Mouse (Mus musculus): ENCODE measurements around the gene Phf6. TPM values are rescaled to one million over a fixed set of nuclear protein-coding genes. Genes with fewer than 3 reads are reported as not detected.
A peak's percentile ranks its signal among the peaks of the same experiment; 100 is the strongest.

The Phf6 gene
- polyA plus RNA-seq, 1 experiment from 2014 or later, result 98.6 TPM

DNA sequence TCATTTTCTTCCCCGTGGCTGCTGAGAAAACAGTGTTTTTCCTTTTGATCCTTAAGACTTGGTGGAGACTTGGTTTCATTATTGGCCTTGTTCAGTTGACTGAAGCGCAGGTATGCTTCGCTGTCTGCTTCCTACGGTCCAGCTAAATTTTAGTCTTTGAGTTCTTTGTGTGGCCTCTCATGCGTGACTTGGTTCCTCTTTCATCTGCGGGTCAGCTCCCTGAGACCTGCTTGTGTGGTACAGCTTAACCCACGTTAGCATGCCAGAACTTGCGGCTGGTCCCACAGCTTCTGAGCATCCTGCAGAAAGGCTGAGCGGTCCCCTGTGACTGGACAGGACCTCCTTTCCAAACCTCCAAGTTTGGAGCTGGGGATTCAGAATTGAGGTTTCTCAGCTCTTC, 14.7 kb downstream of the Phf6 start:
- Histone ChIP-seq H3K36me3 (ENCODE audit: control insufficient read depth, insufficient read depth, low read length) (peaks cover 3% of the 10 kb centered on the region; the same call in 1 of the 2 replicates), H3K4me2 (ENCODE audit: low read length) (no peak overlapping the region), H3K9ac (ENCODE audit: low read length) (no peak overlapping the region), H3K27me3 (replicated peaks; ENCODE audit: control insufficient read depth, insufficient read depth, low read length) (no peaks in the 10 kb centered on the region), H3K4me1 (ENCODE audit: control insufficient read depth, insufficient read depth, low read length) (no peaks in the 10 kb centered on the region), H3K4me3 (ENCODE audit: low read depth, low read length) (no peak overlapping the region), H3K27ac (ENCODE audit: low read depth, low read length) (no peak overlapping the region), H3K9me3 (replicated peaks; ENCODE audit: control insufficient read depth, low read length) (no peaks in the 10 kb centered on the region)
- ATAC-seq (no peak), DNase-seq (ENCODE audit: low spot score) (no peak)
- 68% methylated on average over 9 of the region's 9 CpGs for WGBS

- Histone ChIP-seq H3K27ac (ENCODE audit: low read depth, low read length) (no peak overlapping the region), H3K36me3 (ENCODE audit: control insufficient read depth, insufficient read depth, low read length) (peaks cover 3% of the 10 kb centered on the region; the same call in 1 of the 2 replicates), H3K27me3 (replicated peaks; ENCODE audit: control insufficient read depth, insufficient read depth, low read length) (no peaks in the 10 kb centered on the region), H3K4me1 (ENCODE audit: control insufficient read depth, insufficient read depth, low read length) (no peaks in the 10 kb centered on the region), H3K4me3 (ENCODE audit: low read depth, low read length) (no peak overlapping the region), H3K9me3 (replicated peaks; ENCODE audit: control insufficient read depth, low read length) (no peaks in the 10 kb centered on the region), H3K4me2 (ENCODE audit: low read length) (no peak overlapping the region), H3K9ac (ENCODE audit: low read length) (no peak overlapping the region)
- 33% methylated on average over 1 of the region's 1 CpGs for WGBS
- ATAC-seq (no peak), DNase-seq (ENCODE audit: low spot score) (peak; percentile 31)
Observed at GRCm38 (mm10) chrX:52928883-52929282, 16.8 kb downstream of the Phf6 start.

DNA sequence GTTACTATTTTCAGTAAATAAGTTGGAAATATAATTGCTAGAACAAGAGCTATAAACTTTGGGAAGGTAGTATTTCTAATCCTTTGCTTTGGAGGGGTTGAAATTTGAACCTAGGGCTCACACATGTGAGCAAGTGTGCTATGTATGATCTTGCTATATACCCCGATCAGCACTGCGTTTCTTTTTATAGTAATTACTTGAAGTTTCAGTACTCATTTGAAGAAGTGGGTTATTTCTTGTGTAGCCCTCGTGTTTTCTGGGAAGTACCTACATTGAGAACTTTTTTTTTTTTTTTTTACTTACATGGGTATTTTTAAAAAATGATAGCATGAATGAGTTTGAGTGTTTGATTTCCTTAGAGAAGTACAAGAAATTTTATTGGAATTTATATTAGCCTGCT, 17.7 kb downstream of the Phf6 start:
- no peaks in the 10 kb centered on the region for H3K9me3 ChIP-seq (replicated peaks; ENCODE audit: control insufficient read depth, low read length)
- H3K9ac ChIP-seq (ENCODE audit: low read length), result no peak overlapping the region
- H3K4me1 ChIP-seq (ENCODE audit: control insufficient read depth, insufficient read depth, low read length), result no peaks in the 10 kb centered on the region
- DNase-seq (ENCODE audit: low spot score), result no peak
- H3K36me3 ChIP-seq (ENCODE audit: control insufficient read depth, insufficient read depth, low read length), result peaks cover 3% of the 10 kb centered on the region; the same call in 1 of the 2 replicates
- WGBS, result 88% methylated on average over 3 of the region's 3 CpGs
- ATAC-seq, result no peak
- H3K4me3 ChIP-seq (ENCODE audit: low read depth, low read length), result no peak overlapping the region
- H3K27me3 ChIP-seq (replicated peaks; ENCODE audit: control insufficient read depth, insufficient read depth, low read length), result no peaks in the 10 kb centered on the region
- no peak overlapping the region for H3K4me2 ChIP-seq (ENCODE audit: low read length)
- no peak overlapping the region for H3K27ac ChIP-seq (ENCODE audit: low read depth, low read length)

- Histone ChIP-seq H3K9me3 (replicated peaks; ENCODE audit: control insufficient read depth, low read length) (no peaks in the 10 kb centered on the region), H3K9ac (ENCODE audit: low read length) (no peak overlapping the region), H3K27ac (ENCODE audit: low read depth, low read length) (no peak overlapping the region), H3K36me3 (ENCODE audit: control insufficient read depth, insufficient read depth, low read length) (peaks cover 3% of the 10 kb centered on the region; the same call in 1 of the 2 replicates), H3K4me3 (ENCODE audit: low read depth, low read length) (no peak overlapping the region), H3K4me2 (ENCODE audit: low read length) (no peak overlapping the region), H3K27me3 (replicated peaks; ENCODE audit: control insufficient read depth, insufficient read depth, low read length) (no peaks in the 10 kb centered on the region), H3K4me1 (ENCODE audit: control insufficient read depth, insufficient read depth, low read length) (no peaks in the 10 kb centered on the region)
- DNase-seq (ENCODE audit: low spot score) (no peak), ATAC-seq (no peak)
- WGBS, result 81% methylated on average over 5 of the region's 5 CpGs
Observed at GRCm38 (mm10) chrX:52930191-52930590, 18.1 kb downstream of the Phf6 start.

DNA sequence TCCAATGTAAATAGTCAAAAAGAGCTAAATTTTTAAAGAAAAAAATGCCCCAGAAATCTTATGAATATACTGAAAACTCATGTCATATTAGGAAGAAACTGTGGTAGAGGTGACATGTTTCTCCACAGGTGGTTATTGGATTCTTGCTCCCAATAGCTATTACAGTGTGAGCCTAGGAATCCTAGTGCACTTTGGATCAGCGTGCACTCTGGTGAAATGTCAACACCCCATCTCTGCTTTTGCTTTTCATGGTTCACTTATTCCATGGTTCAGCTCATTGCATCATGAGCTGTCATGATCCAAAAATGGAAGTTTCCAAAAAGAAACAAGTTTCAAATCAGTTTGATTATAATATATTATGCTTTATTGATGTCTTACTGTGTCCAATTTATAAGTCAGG, 20.1 kb downstream of the Phf6 start:
- H3K4me3 ChIP-seq (ENCODE audit: low read depth, low read length), result no peak overlapping the region
- H3K27me3 ChIP-seq (replicated peaks; ENCODE audit: control insufficient read depth, insufficient read depth, low read length), result no peaks in the 10 kb centered on the region
- H3K9me3 ChIP-seq (replicated peaks; ENCODE audit: control insufficient read depth, low read length), result no peaks in the 10 kb centered on the region
- 73% methylated on average over 1 of the region's 1 CpGs for WGBS
- H3K9ac ChIP-seq (ENCODE audit: low read length), result no peak overlapping the region
- no peak overlapping the region for H3K27ac ChIP-seq (ENCODE audit: low read depth, low read length)
- ATAC-seq (no peak), DNase-seq (ENCODE audit: low spot score) (no peak)
- peaks cover 3% of the 10 kb centered on the region; the same call in 1 of the 2 replicates for H3K36me3 ChIP-seq (ENCODE audit: control insufficient read depth, insufficient read depth, low read length)
- H3K4me2 ChIP-seq (ENCODE audit: low read length), result no peak overlapping the region
- H3K4me1 ChIP-seq (ENCODE audit: control insufficient read depth, insufficient read depth, low read length), result no peaks in the 10 kb centered on the region

DNA sequence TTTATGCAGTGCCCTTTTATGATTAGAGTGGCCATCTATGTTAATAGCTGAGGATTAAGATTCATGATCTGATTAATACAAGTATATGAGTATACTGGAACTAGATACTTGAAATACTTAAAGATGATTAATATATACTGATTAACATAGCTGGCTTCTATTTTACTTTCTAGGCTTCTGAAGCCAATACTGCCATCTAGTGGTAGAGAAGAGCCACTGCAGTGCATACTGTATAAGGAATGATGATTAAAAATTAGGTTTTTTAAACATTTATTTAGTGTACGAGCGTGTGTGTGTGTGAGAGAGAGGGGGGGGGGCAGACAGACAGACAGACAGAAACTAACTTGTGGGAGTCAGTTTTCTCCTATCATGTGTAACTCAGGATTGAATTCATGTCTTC, 22.4 kb downstream of the Phf6 start:
- no peaks in the 10 kb centered on the region for H3K27me3 ChIP-seq (replicated peaks; ENCODE audit: control insufficient read depth, insufficient read depth, low read length)
- H3K27ac ChIP-seq (ENCODE audit: low read depth, low read length), result no peak overlapping the region
- no peak overlapping the region for H3K9ac ChIP-seq (ENCODE audit: low read length)
- DNase-seq (ENCODE audit: low spot score) (peak; percentile 48), ATAC-seq (peak; percentile 32; the same call in 1 of the 2 replicates)
- H3K36me3 ChIP-seq (ENCODE audit: control insufficient read depth, insufficient read depth, low read length), result peaks cover 8% of the 10 kb centered on the region
- H3K4me1 ChIP-seq (ENCODE audit: control insufficient read depth, insufficient read depth, low read length), result no peaks in the 10 kb centered on the region
- H3K4me2 ChIP-seq (ENCODE audit: low read length), result no peak overlapping the region
- no peak overlapping the region for H3K4me3 ChIP-seq (ENCODE audit: low read depth, low read length)
- H3K9me3 ChIP-seq (replicated peaks; ENCODE audit: control insufficient read depth, low read length), result no peaks in the 10 kb centered on the region
- WGBS, result 67% methylated on average over 2 of the region's 2 CpGs

GRCm38 (mm10) chrX:52945509-52945908, 33.4 kb downstream of the Phf6 start:
- 87% methylated on average over 5 of the region's 5 CpGs for WGBS
- Histone ChIP-seq H3K9ac (ENCODE audit: low read length) (no peak overlapping the region), H3K9me3 (replicated peaks; ENCODE audit: control insufficient read depth, low read length) (no peaks in the 10 kb centered on the region), H3K4me3 (ENCODE audit: low read depth, low read length) (no peak overlapping the region), H3K4me2 (ENCODE audit: low read length) (no peak overlapping the region), H3K27ac (ENCODE audit: low read depth, low read length) (no peak overlapping the region), H3K27me3 (replicated peaks; ENCODE audit: control insufficient read depth, insufficient read depth, low read length) (no peaks in the 10 kb centered on the region), H3K36me3 (ENCODE audit: control insufficient read depth, insufficient read depth, low read length) (peaks cover 40% of the 10 kb centered on the region), H3K4me1 (ENCODE audit: control insufficient read depth, insufficient read depth, low read length) (no peaks in the 10 kb centered on the region)
- DNase-seq (ENCODE audit: low spot score), result no peak
- ATAC-seq, result no peak

DNA sequence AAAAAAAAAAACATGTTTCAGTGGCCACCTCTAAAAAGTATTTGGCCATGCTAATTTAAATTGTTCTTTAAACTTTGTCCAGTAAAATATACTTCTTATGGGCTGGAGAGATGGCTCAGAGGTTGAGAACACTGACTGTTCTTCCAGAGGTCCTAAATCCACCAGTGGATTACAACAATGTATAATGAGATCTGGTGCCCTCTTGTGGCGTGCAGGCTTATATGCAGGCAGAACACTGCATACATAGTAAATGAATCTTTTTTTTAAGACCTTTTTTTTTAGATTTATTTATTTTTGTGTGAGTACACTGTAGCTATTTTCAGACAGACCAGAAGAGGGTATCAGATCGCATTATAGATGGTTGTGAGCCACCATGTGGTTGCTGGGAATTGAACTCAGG, 37.6 kb downstream of the Phf6 start:
- ATAC-seq (no peak), DNase-seq (ENCODE audit: low spot score) (peak; percentile 43)
- WGBS, result 61% methylated on average over 2 of the region's 2 CpGs
- Histone ChIP-seq H3K4me2 (ENCODE audit: low read length) (no peak overlapping the region), H3K27ac (ENCODE audit: low read depth, low read length) (no peak overlapping the region), H3K4me1 (ENCODE audit: control insufficient read depth, insufficient read depth, low read length) (no peaks in the 10 kb centered on the region), H3K4me3 (ENCODE audit: low read depth, low read length) (no peak overlapping the region), H3K9ac (ENCODE audit: low read length) (no peak overlapping the region), H3K27me3 (replicated peaks; ENCODE audit: control insufficient read depth, insufficient read depth, low read length) (no peaks in the 10 kb centered on the region), H3K9me3 (replicated peaks; ENCODE audit: control insufficient read depth, low read length) (no peaks in the 10 kb centered on the region), H3K36me3 (ENCODE audit: control insufficient read depth, insufficient read depth, low read length) (peaks cover 42% of the 10 kb centered on the region)

DNA sequence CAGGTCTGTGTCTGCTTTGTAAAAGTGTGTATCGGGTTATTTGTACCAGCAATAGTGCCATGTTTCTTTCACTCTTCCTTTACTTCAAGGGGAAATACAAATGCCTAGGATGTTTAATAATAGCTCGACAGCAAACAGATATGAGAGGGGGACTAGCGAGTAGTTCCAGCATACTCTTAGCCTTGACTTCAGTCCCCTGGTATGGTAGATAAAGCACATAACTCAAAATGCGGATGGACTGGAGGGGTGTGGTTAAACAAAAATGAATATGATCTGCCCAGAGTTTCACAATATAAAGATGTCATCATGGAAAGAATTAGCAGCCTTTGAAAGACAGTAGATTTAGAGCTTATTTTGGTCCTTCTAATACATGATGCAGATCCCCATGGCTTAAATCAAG, 44.9 kb downstream of the Phf6 start:
- 85% methylated on average over 4 of the region's 4 CpGs for WGBS
- ATAC-seq (no peak), DNase-seq (ENCODE audit: low spot score) (no peak)
- H3K27ac ChIP-seq (ENCODE audit: low read depth, low read length), result no peak overlapping the region
- H3K4me1 ChIP-seq (ENCODE audit: control insufficient read depth, insufficient read depth, low read length), result no peaks in the 10 kb centered on the region
- H3K9ac ChIP-seq (ENCODE audit: low read length), result no peak overlapping the region
- H3K4me2 ChIP-seq (ENCODE audit: low read length), result no peak overlapping the region
- no peaks in the 10 kb centered on the region for H3K27me3 ChIP-seq (replicated peaks; ENCODE audit: control insufficient read depth, insufficient read depth, low read length)
- no peaks in the 10 kb centered on the region for H3K9me3 ChIP-seq (replicated peaks; ENCODE audit: control insufficient read depth, low read length)
- peaks cover 17% of the 10 kb centered on the region; the same call in 1 of the 2 replicates for H3K36me3 ChIP-seq (ENCODE audit: control insufficient read depth, insufficient read depth, low read length)
- no peak overlapping the region for H3K4me3 ChIP-seq (ENCODE audit: low read depth, low read length)

Data from forebrain, embryonic 14.5 days (tissue).